Mouse (Mus musculus): Measurements from ENCODE around the gene Abi3bp. TPM values are rescaled to one million over a fixed set of nuclear protein-coding genes. Genes with fewer than 3 reads are reported as not detected.

Gene Abi3bp
- 0.53 and 0.66 TPM in 2 replicates for polyA plus RNA-seq (2015; fragmentation: Nextera tagmentation; extraction: Ambion mirVana)

DNA sequence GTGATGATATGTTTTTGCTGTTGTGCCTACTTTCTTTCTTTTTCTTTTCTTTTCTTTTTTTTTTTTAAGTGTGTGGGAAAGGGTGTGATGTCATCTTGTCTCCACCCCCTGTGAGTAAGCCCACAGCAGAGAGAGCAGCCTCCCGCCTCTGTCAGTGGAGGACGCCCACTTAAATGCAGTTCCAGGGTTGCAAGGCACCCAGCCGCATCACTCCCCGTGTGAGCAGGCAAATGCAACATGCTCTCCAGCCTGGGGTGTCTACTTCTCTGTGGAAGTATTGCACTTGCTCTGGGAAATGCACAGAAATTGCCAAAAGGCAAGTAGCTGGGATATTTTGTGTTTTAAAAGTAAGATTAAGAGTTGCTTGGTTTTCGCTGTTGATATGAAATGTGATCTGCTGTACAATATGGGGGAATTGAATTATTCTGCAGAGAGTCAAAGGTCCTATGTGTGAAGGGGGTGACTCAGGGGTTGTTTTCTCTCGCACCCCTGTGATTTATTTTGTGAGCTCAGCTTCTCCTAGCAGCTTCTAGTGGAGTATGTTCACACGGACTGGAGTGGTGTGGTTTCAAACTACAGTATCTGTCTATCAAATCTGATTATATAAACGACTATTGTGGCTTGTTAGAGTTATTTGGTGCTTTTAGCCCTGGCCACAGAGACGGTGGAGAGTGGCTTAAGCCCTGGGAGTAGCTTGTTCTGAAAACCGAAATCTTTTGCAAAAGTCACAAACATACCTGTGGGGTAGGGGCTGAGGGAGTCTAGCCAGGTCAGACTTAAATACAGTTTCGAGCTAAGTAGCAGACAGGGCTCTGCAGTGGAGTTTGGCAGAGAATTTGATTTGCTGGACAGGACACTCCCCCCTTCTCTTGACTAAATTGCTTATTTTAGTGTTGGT is at the start of gene Abi3bp:
Abi3bp (plus strand) TSS at position 202 of the 898 bp plus-strand sequence.
- DNase-seq, result no peak
- no peaks in the 10 kb centered on the region for H3K9me3 ChIP-seq (ENCODE audit: low read length)
- no peak within 1 kb of the TSS for H3K9ac ChIP-seq (replicated peaks)
- no peak within 1 kb of the TSS for H3K4me3 ChIP-seq (ENCODE audit: low read depth, low read length)
- WGBS (ENCODE audit: insufficient replicate concordance), result 39% methylated on average over 11 of the region's 11 CpGs
- no peaks in the 10 kb centered on the region for H3K27me3 ChIP-seq (ENCODE audit: insufficient read depth, low read length)
- TF ChIP-seq EP300 (IDR thresholded peaks at IDR 0.05; ENCODE audit: low read depth) (no peak), CTCF (IDR thresholded peaks at IDR 0.05; ENCODE audit: low read depth) (no peak)
- H3K4me2 ChIP-seq (ENCODE audit: low read depth, low read length), result peak within 1 kb of the TSS; percentile 35
- no peaks in the 10 kb centered on the region for H3K36me3 ChIP-seq (replicated peaks; ENCODE audit: insufficient read depth, low read length)
- no peaks in the 10 kb centered on the region for H3K4me1 ChIP-seq (ENCODE audit: insufficient read depth)
- H3K27ac ChIP-seq (ENCODE audit: low read depth), result no peak within 1 kb of the TSS
- no peak for ATAC-seq

DNA sequence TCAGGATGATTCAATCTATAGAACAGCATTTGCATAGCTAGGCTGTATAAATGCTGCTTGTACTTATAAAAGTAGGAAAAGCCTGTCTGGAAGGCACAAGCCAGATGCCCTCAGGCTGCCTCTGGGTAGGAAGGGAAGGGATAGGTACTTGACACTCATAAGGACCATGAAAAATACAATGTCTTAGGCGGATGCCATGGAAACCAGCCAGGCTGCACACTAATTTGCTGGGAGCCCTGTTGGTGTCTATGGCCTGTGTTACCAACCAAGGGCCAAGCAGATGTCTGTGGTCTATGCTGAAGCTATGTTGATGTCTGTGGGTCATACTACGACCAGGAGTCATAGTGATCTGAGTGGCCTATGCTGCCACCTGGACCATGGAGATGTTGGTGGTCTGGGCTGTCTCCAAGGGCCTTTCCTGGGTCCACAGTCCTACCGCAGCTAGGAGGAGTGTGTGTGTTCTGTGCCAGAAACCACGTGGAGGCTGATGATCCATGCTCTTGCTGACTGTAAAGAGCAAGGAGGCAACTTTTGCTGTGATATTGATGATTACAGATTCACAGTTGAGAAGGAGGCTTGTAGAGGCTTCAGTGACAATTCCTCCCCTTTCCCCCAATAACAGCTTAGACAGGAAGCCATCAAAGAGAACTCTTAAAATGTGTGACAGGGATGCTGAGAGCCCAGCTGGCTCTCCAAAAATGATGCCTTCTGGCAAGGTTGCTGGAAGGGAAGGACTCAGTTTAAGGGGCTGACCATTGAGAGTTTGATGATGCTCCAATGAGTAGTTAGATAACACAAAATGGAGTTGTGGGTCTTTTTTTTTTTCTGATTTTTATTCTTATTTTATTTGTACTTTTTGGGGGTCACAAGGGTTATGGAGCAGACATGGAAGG is 42.1 kb upstream of the Abi3bp start:
- TF ChIP-seq EP300 (IDR thresholded peaks at IDR 0.05; ENCODE audit: low read depth) (no peak), CTCF (IDR thresholded peaks at IDR 0.05; ENCODE audit: low read depth) (no peak)
- Histone ChIP-seq H3K9me3 (ENCODE audit: low read length) (no peaks in the 10 kb centered on the region), H3K4me1 (ENCODE audit: insufficient read depth) (no peaks in the 10 kb centered on the region), H3K27me3 (ENCODE audit: insufficient read depth, low read length) (no peaks in the 10 kb centered on the region), H3K4me2 (ENCODE audit: low read depth, low read length) (no peak overlapping the region), H3K9ac (replicated peaks) (no peak overlapping the region), H3K36me3 (replicated peaks; ENCODE audit: insufficient read depth, low read length) (no peaks in the 10 kb centered on the region), H3K4me3 (ENCODE audit: low read depth, low read length) (no peak overlapping the region), H3K27ac (ENCODE audit: low read depth) (no peak overlapping the region)
- ATAC-seq (no peak), DNase-seq (no peak)
- WGBS (ENCODE audit: insufficient replicate concordance), result 64% methylated on average over 4 of the region's 4 CpGs

DNA sequence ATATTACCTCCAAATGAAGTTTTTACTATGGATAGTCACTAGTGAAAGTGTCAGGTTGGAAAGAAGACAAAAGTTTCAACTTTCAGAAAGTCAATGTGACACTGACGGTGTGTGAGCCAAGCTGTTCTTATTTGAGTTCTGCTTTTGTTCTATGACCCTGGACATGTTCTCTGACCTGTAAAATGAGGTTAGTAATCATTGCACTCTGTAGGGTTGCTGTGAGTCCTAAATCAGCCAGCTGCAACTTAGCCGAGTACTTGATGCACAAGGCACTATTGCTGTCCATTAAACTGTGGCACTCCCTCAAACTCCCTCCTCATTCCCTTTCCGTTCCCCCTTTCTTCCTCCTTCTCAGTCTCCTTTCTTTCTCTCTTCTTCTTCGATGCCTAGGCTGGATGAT is 37.4 kb upstream of the Abi3bp start:
- no peak for DNase-seq
- Histone ChIP-seq H3K4me3 (ENCODE audit: low read depth, low read length) (no peak overlapping the region), H3K9me3 (ENCODE audit: low read length) (no peaks in the 10 kb centered on the region), H3K36me3 (replicated peaks; ENCODE audit: insufficient read depth, low read length) (no peaks in the 10 kb centered on the region), H3K27ac (ENCODE audit: low read depth) (no peak overlapping the region), H3K9ac (replicated peaks) (no peak overlapping the region), H3K4me2 (ENCODE audit: low read depth, low read length) (no peak overlapping the region), H3K27me3 (ENCODE audit: insufficient read depth, low read length) (no peaks in the 10 kb centered on the region), H3K4me1 (ENCODE audit: insufficient read depth) (no peaks in the 10 kb centered on the region)
- ATAC-seq, result no peak
- 72% methylated on average over 4 of the region's 4 CpGs for WGBS (ENCODE audit: insufficient replicate concordance)
- TF ChIP-seq CTCF (IDR thresholded peaks at IDR 0.05; ENCODE audit: low read depth) (no peak), EP300 (IDR thresholded peaks at IDR 0.05; ENCODE audit: low read depth) (no peak)

DNA sequence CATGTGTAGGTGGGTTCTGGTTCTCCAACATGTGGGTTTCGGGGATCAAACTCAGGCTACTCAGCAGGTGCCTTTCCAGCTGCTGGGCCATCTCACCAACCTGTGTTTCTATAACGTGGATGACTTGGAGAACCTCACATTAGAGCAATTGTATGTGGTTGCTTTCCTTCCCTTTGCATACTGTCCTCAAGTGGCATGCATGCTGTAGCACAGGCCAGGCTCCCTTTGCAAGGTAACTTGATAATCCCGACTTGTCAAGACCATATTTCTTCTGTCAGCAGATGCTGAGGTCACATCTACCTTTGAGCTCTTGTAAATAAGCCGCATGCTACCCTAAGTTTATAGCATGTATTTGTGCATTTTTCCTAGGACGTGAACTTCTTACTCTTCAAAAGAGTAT is 36.6 kb upstream of the Abi3bp start:
- no peak overlapping the region for H3K4me2 ChIP-seq (ENCODE audit: low read depth, low read length)
- no peak overlapping the region for H3K27ac ChIP-seq (ENCODE audit: low read depth)
- no peaks in the 10 kb centered on the region for H3K4me1 ChIP-seq (ENCODE audit: insufficient read depth)
- no peak for TF ChIP-seq CTCF (IDR thresholded peaks at IDR 0.05; ENCODE audit: low read depth)
- TF ChIP-seq EP300 (IDR thresholded peaks at IDR 0.05; ENCODE audit: low read depth), result no peak
- no peaks in the 10 kb centered on the region for H3K27me3 ChIP-seq (ENCODE audit: insufficient read depth, low read length)
- H3K9ac ChIP-seq (replicated peaks), result no peak overlapping the region
- H3K9me3 ChIP-seq (ENCODE audit: low read length), result no peaks in the 10 kb centered on the region
- no peaks in the 10 kb centered on the region for H3K36me3 ChIP-seq (replicated peaks; ENCODE audit: insufficient read depth, low read length)
- no peak overlapping the region for H3K4me3 ChIP-seq (ENCODE audit: low read depth, low read length)
- WGBS (ENCODE audit: insufficient replicate concordance), result 63% methylated on average over 5 of the region's 5 CpGs
- no peak for ATAC-seq
- DNase-seq, result no peak

DNA sequence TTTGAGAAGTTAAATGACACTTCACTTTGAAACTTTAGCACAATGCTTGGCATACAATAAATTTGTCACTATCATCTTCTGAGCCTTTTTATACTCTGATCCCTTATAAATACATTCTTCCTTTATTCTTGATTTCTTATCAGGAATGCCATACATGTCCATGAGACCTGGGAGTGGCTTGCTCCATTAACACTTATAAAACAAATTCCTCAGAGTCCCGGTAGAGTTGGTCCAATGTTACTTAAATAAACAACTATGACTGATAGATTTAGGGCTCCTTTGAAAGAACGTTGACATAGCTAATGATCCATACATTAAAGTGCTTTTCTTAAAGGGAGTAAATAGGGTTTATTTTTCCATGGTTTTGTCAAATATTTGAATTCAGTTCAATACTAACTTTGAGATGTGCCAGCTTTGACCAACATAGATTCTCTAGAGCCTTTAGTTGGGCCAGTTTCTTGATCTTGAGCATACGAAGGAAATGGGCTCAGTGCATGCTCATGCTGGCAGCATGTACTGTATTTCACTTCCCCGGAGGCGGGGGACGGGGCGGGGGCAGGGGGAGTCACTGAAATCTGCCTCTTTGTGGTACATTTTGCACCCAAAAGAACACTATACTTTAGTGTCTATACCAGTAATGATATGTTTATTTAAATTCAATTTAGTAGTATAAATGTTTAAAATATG is 35.9 kb upstream of the Abi3bp start:
- Histone ChIP-seq H3K4me1 (ENCODE audit: insufficient read depth) (no peaks in the 10 kb centered on the region), H3K4me3 (ENCODE audit: low read depth, low read length) (no peak overlapping the region), H3K36me3 (replicated peaks; ENCODE audit: insufficient read depth, low read length) (no peaks in the 10 kb centered on the region), H3K27me3 (ENCODE audit: insufficient read depth, low read length) (no peaks in the 10 kb centered on the region), H3K9me3 (ENCODE audit: low read length) (no peaks in the 10 kb centered on the region), H3K9ac (replicated peaks) (no peak overlapping the region), H3K4me2 (ENCODE audit: low read depth, low read length) (no peak overlapping the region), H3K27ac (ENCODE audit: low read depth) (no peak overlapping the region)
- TF ChIP-seq CTCF (IDR thresholded peaks at IDR 0.05; ENCODE audit: low read depth) (no peak), EP300 (IDR thresholded peaks at IDR 0.05; ENCODE audit: low read depth) (no peak)
- 65% methylated on average over 7 of the region's 7 CpGs for WGBS (ENCODE audit: insufficient replicate concordance)
- DNase-seq (no peak), ATAC-seq (no peak)
